Mouse (Mus musculus) hindbrain, postnatal 0 days (tissue): Measurements from ENCODE around the gene Vars. TPM values are rescaled to one million over a fixed set of nuclear protein-coding genes. Genes with fewer than 3 reads are reported as not detected.
A peak's percentile ranks its signal among the peaks of the same experiment; 100 is the strongest.
"Not testable (repeated sequence)": the region's sequence is repeated elsewhere in the genome, so short reads cannot be mapped to it uniquely, and the experiment has no call there.

Experiments
- ATAC-seq: fragments of 200-750 bp; cut with Nextera tagmentation; 2 replicates; pipeline ENCODE4 v1.8.0; 2017; ENCODE audit warnings: mild to moderate bottlenecking, moderate TSS enrichment, moderate library complexity
- DNase-seq: peaks from one replicate; pipeline ENCODE4 v3.0.0-alpha.2; 2015; ENCODE audit warnings: low spot score
- H3K27ac ChIP-seq: fragments of 300-500 bp; sonication (generic); 2 replicates; pipeline ENCODE4 v1.5.1; 2014; ENCODE audit warnings: mild to moderate bottlenecking
- H3K27me3 ChIP-seq: fragments of 300-500 bp; sonication (generic); 2 replicates; pipeline ENCODE4 v1.6.1; 2014; ENCODE audit warnings: low read length, mixed read lengths; ENCODE audit not compliant: insufficient read depth
- H3K36me3 ChIP-seq: fragments of 300-500 bp; sonication (generic); 2 replicates; pipeline ENCODE4 v1.6.1; 2014; ENCODE audit warnings: low read length, mixed read lengths; ENCODE audit not compliant: insufficient read depth
- H3K4me1 ChIP-seq: fragments of 300-500 bp; sonication (generic); 2 replicates; pipeline ENCODE4 v1.6.1; 2014; ENCODE audit warnings: antibody characterized with exemption, low read length, mixed read lengths; ENCODE audit not compliant: insufficient read depth
- H3K4me2 ChIP-seq: fragments of 300-500 bp; sonication (generic); 2 replicates; pipeline ENCODE4 v1.6.1; 2014; ENCODE audit warnings: low read depth, mild to moderate bottlenecking, low read length, moderate library complexity, mixed read lengths
- H3K4me3 ChIP-seq: fragments of 300-500 bp; sonication (generic); 2 replicates; pipeline ENCODE4 v1.5.1; 2014; ENCODE audit warnings: low read length
- H3K9ac ChIP-seq: fragments of 300-500 bp; sonication (generic); replicated peaks from 2 replicates; pipeline ENCODE4 v1.6.1; 2014; ENCODE audit warnings: mild to moderate bottlenecking, low read length, moderate library complexity, mixed read lengths
- H3K9me3 ChIP-seq: fragments of 300-500 bp; sonication (generic); 2 replicates; pipeline ENCODE4 v1.6.1; 2016; ENCODE audit warnings: low read length, mixed read lengths
- CTCF ChIP-seq: IDR thresholded peaks from 2 replicates; pipeline ENCODE4 v1.5.1; 2016; ENCODE audit warnings: antibody characterized with exemption, control low read depth, low read depth
- WGBS: fragments of 180-500 bp; shearing (Covaris S2); extraction: QIAGEN DNeasy Blood & Tissue Kit; methylation state at CpG from one replicate; pipeline ENCODE4 v1.1.7; 2014; 5-methylcytosine and 5-hydroxymethylcytosine counted together
- polyA plus RNA-seq: library from polyadenylated mRNA; unstranded; fragments of >200 nt; fragmentation: Nextera tagmentation; extraction: Ambion mirVana; gene quantifications from 2 replicates; pipeline ENCODE4 v1.2.1, GENCODE M21; 2015
- total RNA-seq: library from RNA; depleted of rRNA; stranded (reverse); fragments of >200 nt; gene quantifications from 2 replicates; pipeline ENCODE4 v1.2.3, GENCODE M21; 2014

The Vars gene
- total and polyA plus RNA-seq, 2 experiments from 2014 or later = 41.7 to 128 TPM

DNA sequence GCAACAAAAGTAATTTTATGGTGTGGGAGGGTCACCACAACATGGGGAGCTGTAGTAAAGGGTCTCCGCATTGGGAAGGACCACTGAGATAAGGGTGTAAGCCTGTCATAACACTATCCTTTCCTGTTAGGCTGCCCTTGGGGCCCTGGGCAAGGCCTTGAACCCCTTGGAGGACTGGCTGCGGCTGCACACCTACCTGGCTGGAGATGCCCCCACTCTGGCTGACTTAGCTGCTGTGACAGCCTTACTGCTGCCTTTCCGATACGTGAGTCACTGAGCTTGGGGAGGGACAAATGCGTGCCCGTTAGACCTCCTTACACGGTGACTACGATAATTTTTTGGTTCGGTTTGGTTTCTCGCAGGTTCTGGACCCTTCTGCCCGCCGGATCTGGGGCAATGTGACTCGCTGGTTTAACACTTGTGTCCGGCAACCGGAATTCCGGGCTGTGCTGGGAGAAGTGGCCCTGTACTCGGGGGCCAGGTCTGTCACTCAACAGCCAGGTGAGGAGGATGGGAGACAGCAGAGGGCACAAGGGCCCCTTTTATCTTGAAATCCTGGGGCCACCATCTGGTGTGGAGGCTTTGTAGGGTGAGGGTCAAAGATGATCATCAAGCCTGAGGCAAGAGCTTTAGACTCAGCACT, 3.4 kb downstream of the Vars start:
- Histone ChIP-seq H3K9ac (no peak overlapping the region), H3K9me3 (no peaks in the 10 kb centered on the region), H3K4me3 (no peak overlapping the region), H3K4me1 (peaks cover 6% of the 10 kb centered on the region), H3K27me3 (no peaks in the 10 kb centered on the region), H3K36me3 (peaks cover 22% of the 10 kb centered on the region), H3K27ac (no peak overlapping the region), H3K4me2 (no peak overlapping the region)
- 97% methylated on average over 17 of the region's 17 CpGs for WGBS
- ATAC-seq (no peak), DNase-seq (no peak)
- TF ChIP-seq CTCF = no peak

DNA sequence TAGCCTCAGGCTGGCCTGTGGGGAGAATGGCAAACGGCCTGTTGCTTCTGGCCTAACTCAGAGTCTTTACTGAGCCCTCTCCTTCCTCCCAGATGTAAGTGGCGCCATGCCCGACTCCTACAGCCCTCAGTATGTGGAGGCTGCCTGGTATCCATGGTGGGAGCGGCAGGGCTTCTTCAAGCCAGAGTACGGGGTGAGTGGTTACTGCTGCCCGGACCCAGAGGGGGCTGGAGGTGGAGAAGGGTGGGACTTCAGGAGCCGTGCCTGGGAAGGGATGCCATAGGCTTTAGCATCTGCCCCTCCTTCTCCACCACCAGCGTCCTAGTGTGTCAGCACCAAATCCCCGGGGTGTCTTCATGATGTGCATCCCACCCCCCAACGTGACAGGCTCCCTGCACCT, 4.4 kb downstream of the Vars start:
- H3K4me2 ChIP-seq = no peak overlapping the region
- DNase-seq (no peak), ATAC-seq (no peak)
- H3K9me3 ChIP-seq = no peaks in the 10 kb centered on the region
- no peak for TF ChIP-seq CTCF
- peaks cover 22% of the 10 kb centered on the region for H3K36me3 ChIP-seq
- H3K4me1 ChIP-seq = peaks cover 6% of the 10 kb centered on the region
- no peak overlapping the region for H3K4me3 ChIP-seq
- H3K27ac ChIP-seq = no peak overlapping the region
- H3K27me3 ChIP-seq = no peaks in the 10 kb centered on the region
- WGBS = 94% methylated on average over 10 of the region's 10 CpGs
- H3K9ac ChIP-seq = no peak overlapping the region

GRCm38 (mm10) chr17:35005902-35006301, 5.1 kb downstream of the Vars start:
- H3K36me3 ChIP-seq = peaks cover 30% of the 10 kb centered on the region
- 97% methylated on average over 4 of the region's 5 CpGs for WGBS
- not testable (repeated sequence) for H3K9ac ChIP-seq, H3K9me3 ChIP-seq, H3K4me3 ChIP-seq, H3K27me3 ChIP-seq, H3K4me1 ChIP-seq, H3K4me2 ChIP-seq, H3K27ac ChIP-seq, DNase-seq, ATAC-seq

DNA sequence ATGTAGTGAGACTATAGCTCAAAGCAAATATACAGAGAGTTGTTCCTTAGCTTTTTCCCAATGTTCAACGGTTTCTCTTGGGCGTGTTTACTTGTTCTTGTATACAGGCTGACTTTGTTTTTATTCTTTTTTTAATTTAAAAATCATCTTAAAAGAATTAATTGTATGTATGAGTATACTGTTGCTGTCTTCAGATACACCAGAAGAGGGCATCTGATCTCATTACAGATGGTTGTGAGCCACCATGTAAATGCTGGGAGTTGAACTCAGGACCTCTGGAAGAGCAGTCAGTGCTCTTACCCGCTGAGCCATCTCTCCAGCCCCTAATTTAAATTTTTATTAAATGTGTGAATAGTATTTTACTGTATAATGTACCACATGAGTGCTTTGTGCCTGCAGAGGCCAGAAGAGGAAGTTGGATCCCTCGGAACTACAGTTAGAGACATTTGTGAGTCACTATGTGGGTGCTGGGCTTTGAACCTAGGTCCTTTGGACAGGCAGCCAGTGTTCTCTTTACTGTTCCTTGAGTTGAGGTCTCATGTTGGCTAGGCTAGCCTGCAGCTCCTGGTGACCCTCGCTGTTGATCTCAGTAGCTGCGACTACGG, 6.7 kb downstream of the Vars start:
- H3K4me3 ChIP-seq = no peak overlapping the region
- TF ChIP-seq CTCF = no peak
- H3K9me3 ChIP-seq = no peaks in the 10 kb centered on the region
- no peak overlapping the region for H3K27ac ChIP-seq
- ATAC-seq (no peak), DNase-seq (no peak)
- WGBS = 96% methylated on average over 7 of the region's 7 CpGs
- H3K9ac ChIP-seq = no peak overlapping the region
- no peak overlapping the region for H3K4me2 ChIP-seq
- peaks cover 45% of the 10 kb centered on the region for H3K36me3 ChIP-seq
- H3K27me3 ChIP-seq = no peaks in the 10 kb centered on the region
- peaks cover 2% of the 10 kb centered on the region for H3K4me1 ChIP-seq

DNA sequence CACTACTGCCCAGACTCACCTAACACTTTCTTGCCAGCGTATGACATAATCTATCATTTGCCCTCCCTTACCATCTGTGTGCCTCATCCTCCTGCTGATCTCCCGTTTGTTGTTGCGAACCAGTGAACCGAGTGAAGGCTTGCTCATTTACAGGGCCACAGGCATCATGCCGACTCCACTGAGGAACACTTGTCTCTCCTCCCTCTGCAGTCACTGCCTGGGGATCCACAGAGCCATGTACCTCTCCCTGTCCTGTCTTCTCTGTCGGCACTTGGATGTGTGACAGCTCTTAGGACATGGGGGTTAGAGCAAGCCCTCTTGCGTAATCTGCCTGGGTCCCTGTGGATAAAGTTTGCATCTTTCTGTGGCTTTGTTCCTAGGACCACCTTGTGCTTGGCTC, 8.8 kb downstream of the Vars start:
- Histone ChIP-seq H3K9me3 (no peaks in the 10 kb centered on the region), H3K27me3 (no peaks in the 10 kb centered on the region), H3K4me1 (no peaks in the 10 kb centered on the region), H3K4me3 (no peak overlapping the region), H3K4me2 (no peak overlapping the region), H3K27ac (no peak overlapping the region), H3K9ac (no peak overlapping the region), H3K36me3 (peaks cover 62% of the 10 kb centered on the region)
- TF ChIP-seq CTCF = no peak
- WGBS = 71% methylated on average over 7 of the region's 7 CpGs
- no peak for ATAC-seq
- DNase-seq = peak; percentile 13

GRCm38 (mm10) chr17:35011440-35011839, 10.7 kb downstream of the Vars start:
- WGBS = 95% methylated on average over 8 of the region's 8 CpGs
- TF ChIP-seq CTCF = no peak
- H3K9ac ChIP-seq = no peak overlapping the region
- H3K27ac ChIP-seq = no peak overlapping the region
- no peak overlapping the region for H3K4me3 ChIP-seq
- H3K36me3 ChIP-seq = peaks cover 64% of the 10 kb centered on the region
- H3K9me3 ChIP-seq = no peaks in the 10 kb centered on the region
- no peak for DNase-seq
- ATAC-seq = no peak
- H3K4me2 ChIP-seq = no peak overlapping the region
- H3K4me1 ChIP-seq = no peaks in the 10 kb centered on the region
- no peaks in the 10 kb centered on the region for H3K27me3 ChIP-seq

- DNase-seq = no peak
Measured at GRCm38 (mm10) chr17:35012430-35012829, 11.6 kb downstream of the Vars start.

More at GRCm38 (mm10) chr17:35012430-35012829, 11.6 kb downstream of the Vars start:
- Histone ChIP-seq H3K4me1 (no peaks in the 10 kb centered on the region), H3K36me3 (peaks cover 64% of the 10 kb centered on the region), H3K27ac (no peak overlapping the region), H3K4me2 (no peak overlapping the region), H3K4me3 (no peak overlapping the region), H3K27me3 (no peaks in the 10 kb centered on the region), H3K9ac (no peak overlapping the region), H3K9me3 (no peaks in the 10 kb centered on the region)
- WGBS = 84% methylated on average over 13 of the region's 13 CpGs
- no peak for ATAC-seq
- TF ChIP-seq CTCF = no peak
